Mouse (Mus musculus): ENCODE measurements around the gene Gm38655.
"Not testable (repeated sequence)": the region's sequence is repeated elsewhere in the genome, so short reads cannot be mapped to it uniquely, and the experiment has no call there.

Gm38655 gene

DNA sequence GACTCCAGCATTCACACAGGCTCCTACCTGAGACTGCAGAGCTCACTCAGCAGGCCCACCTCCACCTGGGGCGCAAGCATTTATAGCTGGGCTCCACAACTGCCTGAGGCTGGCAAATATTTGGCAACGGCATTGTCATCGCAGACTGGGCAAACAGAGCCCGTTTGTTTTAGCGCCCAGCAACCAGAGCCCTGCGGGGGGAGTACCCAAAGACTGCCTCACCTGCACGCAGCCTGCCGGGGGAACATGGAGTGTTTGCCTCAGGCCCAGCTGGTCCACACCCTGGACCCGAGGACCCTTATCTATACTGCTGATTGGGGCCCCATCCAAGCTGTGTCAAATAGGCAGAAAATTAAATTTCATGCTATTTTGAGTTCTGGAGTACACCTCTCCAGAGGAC lies at the start of gene Gm38655:
Gene Gm38655, minus strand, starts transcription at position 61 of the 400 bp plus-strand sequence.
- DNase-seq (ENCODE audit: low spot score in 2 of 2): no peak

GRCm38 (mm10) chr17:25224586-25225222 lies 49.4 kb upstream of the Gm38655 start:
- no peak for DNase-seq (ENCODE audit: low spot score in 2 of 2)

GRCm38 (mm10) chr17:25222951-25223601 lies 47.8 kb upstream of the Gm38655 start:
- DNase-seq (ENCODE audit: low spot score in 2 of 2): no peak

DNA sequence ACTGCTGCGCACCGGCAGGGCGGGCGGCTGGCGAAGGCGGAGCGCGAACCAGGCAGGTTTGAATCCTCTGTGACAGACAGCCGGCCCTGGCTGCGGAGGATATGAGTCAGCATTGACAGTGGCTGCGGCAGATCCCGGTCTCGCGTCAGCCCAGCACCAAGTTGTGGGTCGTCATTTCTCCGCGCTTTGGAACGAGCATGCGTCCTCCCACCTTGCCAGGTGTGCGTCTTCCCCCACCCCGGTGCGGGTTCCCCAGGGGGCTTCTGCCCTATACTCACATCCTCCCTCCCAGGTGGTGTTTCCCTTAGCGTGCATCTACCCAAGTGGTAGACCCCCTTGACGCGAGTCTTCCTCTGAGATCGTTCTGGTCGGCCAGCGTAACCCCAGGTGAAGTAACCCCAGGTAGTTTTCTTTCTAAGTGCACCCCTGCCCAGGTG lies 47.3 kb upstream of the Gm38655 start:
- DNase-seq (ENCODE audit: low spot score in 2 of 2): not testable (repeated sequence)

DNA sequence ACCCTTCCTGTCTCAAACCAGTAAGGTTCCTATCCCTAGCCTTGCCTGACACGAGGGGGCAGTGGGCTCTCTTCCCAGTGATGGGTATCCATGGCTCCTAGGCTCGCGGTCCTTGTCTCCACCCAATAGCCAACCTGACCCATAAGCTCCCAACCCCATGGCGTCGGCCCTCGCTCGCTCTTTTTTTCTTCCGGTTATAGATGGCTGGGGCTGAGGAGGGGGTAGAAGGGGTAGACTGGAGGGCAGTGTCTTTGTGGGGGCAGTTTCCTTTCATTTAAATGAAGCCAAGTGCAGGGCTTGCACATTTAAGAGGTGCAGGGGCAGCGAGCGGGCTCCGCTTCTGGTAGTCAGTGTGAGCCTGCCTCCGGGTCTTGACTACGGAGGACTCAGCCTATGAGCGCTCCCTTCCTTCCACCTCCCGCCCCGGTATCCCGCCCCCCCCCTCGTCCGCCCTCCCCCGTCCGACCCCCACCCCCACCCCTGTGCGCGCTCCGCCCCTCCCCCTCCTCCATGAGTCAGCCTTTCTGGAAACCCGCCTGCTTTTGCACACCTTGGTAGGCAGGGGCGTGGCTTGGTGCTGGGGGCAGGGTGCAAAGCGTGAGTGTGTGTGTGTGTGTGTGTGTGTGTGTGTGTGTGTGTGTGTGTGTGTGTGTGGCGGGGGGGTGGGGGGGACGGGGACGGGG lies 46.7 kb upstream of the Gm38655 start:
- DNase-seq (ENCODE audit: low spot score in 2 of 2): peak in 1 of 2 experiments; percentile 42

GRCm38 (mm10) chr17:25220746-25221145 lies 45.5 kb upstream of the Gm38655 start:
- no peak for DNase-seq (ENCODE audit: low spot score in 2 of 2)

DNA sequence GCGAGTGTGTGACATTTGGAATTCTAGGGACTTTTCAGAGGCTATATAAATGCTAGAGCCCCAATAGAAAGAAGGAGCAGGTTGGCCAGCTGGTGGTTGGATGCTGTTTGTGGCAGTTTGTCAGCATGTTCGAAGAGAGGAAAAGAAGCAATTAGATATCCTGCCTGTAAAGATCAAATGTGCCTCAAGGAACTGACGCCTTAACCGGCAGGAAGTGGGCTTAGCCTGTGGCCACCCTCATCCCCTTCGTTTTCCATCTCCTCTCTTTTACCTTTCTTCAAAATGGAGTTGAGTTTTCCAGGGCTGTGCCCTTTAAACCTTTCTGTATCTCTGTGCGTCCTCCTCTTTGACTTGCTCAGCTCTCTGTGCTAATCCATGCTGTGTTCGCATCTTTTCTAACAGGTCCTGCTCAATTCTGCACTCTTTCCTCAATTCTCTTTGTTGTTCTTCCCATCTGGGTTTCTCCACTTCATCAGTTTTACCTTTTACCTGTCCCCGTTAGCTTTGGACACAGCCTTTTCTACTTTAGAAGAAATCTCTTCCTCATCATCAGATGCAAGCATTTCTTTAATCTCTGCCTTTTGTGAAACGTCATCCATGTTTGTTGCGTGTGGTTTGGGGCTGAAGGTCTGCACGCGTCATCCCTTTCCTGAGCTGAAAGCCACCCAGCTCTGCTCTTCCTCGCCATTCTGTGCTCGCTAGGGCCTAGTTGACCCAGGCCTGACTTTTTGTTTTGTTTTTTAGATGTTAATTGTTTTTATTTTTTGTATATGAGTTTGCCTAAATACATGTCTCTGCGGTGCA lies 44.4 kb upstream of the Gm38655 start:
- no peak for DNase-seq (ENCODE audit: low spot score in 2 of 2)

GRCm38 (mm10) chr17:25218967-25219366 lies 43.7 kb upstream of the Gm38655 start:
- no peak for DNase-seq (ENCODE audit: low spot score in 2 of 2)

DNA sequence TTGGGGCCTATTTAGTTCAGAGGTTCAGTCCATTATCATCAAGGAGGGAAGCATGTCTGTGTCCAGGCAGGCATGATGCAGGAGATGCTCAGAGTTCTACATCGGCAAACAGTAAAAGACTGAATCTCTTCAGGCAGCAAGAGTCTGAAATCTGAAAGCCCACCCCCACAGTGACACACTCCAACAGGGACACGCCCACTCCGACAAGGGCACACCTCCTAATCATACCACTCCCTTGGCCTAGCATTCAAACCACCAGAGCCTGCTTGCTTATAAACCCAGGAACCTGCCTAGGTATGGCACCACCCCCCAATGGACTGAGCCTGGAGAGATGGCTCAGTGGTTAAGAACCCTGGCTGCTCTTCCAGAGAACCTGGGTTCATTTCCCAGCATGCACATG lies 40.2 kb upstream of the Gm38655 start:
- DNase-seq (ENCODE audit: low spot score in 2 of 2): no peak

- DNase-seq (ENCODE audit: low spot score in 2 of 2): no peak
Measured at GRCm38 (mm10) chr17:25211705-25212104, 36.4 kb upstream of the Gm38655 start.

- DNase-seq (ENCODE audit: low spot score in 2 of 2): no peak
Measured at GRCm38 (mm10) chr17:25210680-25211466, 35.6 kb upstream of the Gm38655 start.

GRCm38 (mm10) chr17:25210006-25210405 lies 34.7 kb upstream of the Gm38655 start:
- no peak for DNase-seq (ENCODE audit: low spot score in 2 of 2)

- no peak for DNase-seq (ENCODE audit: low spot score in 2 of 2)
Measured at GRCm38 (mm10) chr17:25202401-25202800, 27.1 kb upstream of the Gm38655 start.

DNA sequence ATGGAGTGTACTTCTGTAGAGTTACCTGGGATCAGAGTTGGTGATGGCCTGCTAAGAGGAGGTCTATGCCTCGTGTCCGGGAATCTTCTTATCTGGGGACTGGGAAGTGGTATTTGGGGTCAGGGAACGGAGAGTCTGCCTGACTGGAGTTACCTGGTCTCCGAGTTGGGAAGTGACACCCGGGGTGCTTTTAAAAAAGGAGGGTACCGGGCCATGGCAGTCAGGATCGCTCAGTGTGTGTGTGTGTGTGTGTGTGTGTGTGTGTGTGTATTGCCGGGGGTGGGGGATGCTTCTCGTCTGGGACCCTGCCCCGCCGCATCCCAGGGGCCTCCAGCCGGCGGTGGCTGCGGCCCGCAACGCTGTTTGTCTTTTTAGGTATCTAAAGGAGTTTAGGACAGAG lies 13.8 kb upstream of the Gm38655 start:
- DNase-seq (ENCODE audit: low spot score in 2 of 2): no peak

DNA sequence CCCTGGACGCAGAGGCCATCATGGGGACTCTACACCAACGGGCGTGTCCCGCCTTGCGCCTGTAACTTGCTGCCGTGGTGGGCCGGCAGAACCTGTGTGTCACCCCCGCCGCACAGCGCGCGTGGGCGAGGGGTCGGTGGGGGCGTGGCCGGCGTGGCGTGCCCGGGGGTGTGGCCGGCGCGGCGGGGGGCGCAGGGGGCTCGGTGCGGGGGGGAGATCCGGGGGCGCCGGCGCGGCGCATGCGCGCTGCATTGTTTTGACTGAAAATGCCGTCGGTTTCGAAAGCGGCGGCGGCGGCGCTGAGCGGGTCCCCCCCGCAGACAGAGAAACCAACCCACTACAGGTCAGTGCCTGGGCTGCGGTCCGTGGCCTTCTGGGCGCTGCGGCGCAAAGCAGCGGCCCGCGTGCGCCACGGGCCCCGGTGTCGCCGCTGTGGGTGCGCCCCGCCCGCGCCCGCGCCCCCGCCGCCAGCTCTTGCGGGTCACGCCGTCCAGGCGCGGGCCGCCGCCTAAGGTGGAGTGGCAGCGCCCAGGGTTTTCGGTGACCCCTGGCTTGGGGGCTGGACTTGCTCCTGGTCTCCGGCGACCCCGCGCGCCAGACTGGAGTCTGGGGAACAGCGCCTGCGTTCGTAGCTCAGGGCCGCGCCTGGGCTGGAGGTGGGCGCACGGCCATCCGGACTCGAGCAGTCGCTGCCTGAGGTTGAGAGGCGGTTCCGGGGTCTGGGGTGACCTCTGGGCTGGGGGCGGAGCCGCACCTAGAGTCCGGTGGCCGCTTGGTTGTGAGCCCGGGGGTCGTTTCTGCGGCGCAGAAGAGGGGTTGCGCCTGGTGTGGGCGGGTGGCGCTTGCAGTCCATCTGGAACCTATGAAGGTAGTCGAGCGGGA lies 13.1 kb upstream of the Gm38655 start, which contains the start of gene Unkl:
Gene Unkl, plus strand, starts transcription at position 248 of the 882 bp plus-strand sequence.
- peak; percentile 76 to 78 for DNase-seq (ENCODE audit: low spot score in 2 of 2)

- DNase-seq (ENCODE audit: low spot score in 2 of 2): no peak
Measured at GRCm38 (mm10) chr17:25187784-25188149, 12.5 kb upstream of the Gm38655 start.

DNA sequence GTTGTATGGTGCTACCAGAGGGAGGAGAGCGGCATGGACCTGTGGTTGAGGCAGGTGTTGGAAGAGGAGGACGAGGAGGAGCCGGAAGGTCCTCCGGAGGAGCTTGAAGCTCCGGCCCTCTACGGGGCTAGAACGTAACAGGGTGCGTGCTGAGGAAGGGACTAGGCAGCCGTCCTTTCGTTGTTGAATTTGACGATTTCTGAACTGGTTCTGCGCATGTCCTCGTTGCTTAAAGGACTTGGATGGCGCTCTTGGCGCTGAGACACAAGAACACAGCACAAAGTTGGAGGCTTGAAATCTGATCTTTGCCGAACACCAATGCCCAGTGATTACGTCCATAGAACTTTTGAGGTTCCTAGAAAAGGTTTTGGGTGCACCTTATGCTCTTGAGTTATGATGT lies 9.7 kb upstream of the Gm38655 start:
- no peak for DNase-seq (ENCODE audit: low spot score in 2 of 2)

- DNase-seq (ENCODE audit: low spot score in 2 of 2): peak; percentile 92 to 98
Measured at GRCm38 (mm10) chr17:25184129-25184691, 8.9 kb upstream of the Gm38655 start, which contains the start of gene BC003965. TSS of gene BC003965 (plus strand) at chr17:25184554.

DNA sequence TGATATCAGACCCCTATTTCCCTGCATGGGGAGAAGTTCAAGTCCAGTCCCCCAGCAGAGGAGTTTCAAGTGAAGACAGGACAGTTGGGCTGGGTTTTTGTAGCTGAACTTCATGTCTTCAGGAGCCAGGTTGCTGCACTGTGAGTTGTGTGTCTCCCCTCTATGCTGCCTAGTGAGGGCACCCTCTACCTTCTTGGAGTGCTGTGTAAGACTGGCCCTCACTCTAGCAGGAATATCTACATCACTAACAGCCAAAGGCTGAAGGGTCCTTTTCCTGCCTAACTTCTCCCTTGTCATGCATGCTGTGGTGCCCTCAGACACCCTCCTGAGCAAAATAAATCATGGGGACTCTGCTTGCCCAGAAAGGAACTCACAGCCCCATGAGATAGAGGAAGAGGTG lies 8.0 kb upstream of the Gm38655 start:
- DNase-seq (ENCODE audit: low spot score in 2 of 2): no peak

- no peak for DNase-seq (ENCODE audit: low spot score in 2 of 2)
Measured at GRCm38 (mm10) chr17:25172558-25172957, 2.7 kb downstream of the Gm38655 start.
